Mouse (Mus musculus) forebrain, embryonic 10.5 days (tissue): ENCODE data around the gene Rxra. TPM values are rescaled to one million over a fixed set of nuclear protein-coding genes. Genes with fewer than 3 reads are reported as not detected.

Experiments
- DNase-seq: peaks from one replicate; pipeline ENCODE4 v3.0.0-alpha.2; 2017; ENCODE audit warnings: low spot score; ENCODE audit errors: extremely low spot score
- H3K27ac ChIP-seq: fragments of 300-500 bp; sonication (generic); 2 replicates; pipeline ENCODE4 v1.5.1; 2016; ENCODE audit warnings: mild to moderate bottlenecking
- H3K27me3 ChIP-seq: fragments of 300-500 bp; sonication (generic); 2 replicates; pipeline ENCODE4 v1.6.1; 2016; ENCODE audit warnings: mild to moderate bottlenecking; ENCODE audit not compliant: poor library complexity, severe bottlenecking
- H3K36me3 ChIP-seq: fragments of 300-500 bp; sonication (generic); replicated peaks from 2 replicates; pipeline ENCODE4 v1.6.1; 2016; ENCODE audit warnings: mild to moderate bottlenecking, moderate library complexity
- H3K4me1 ChIP-seq: fragments of 300-500 bp; sonication (generic); 2 replicates; pipeline ENCODE4 v1.6.1; 2016
- H3K4me3 ChIP-seq: fragments of 300-500 bp; sonication (generic); 2 replicates; pipeline ENCODE4 v1.5.1; 2016; ENCODE audit warnings: mild to moderate bottlenecking, moderate library complexity
- H3K9me3 ChIP-seq: fragments of 300-500 bp; sonication (generic); 2 replicates; pipeline ENCODE4 v1.6.1; 2016; ENCODE audit warnings: mild to moderate bottlenecking, moderate library complexity
- WGBS: fragments of 180-500 bp; shearing (Covaris S2); methylation state at CpG from one replicate; pipeline ENCODE4 v1.1.7; 2016; 5-methylcytosine and 5-hydroxymethylcytosine counted together
- polyA plus RNA-seq: library from polyadenylated mRNA; unstranded; fragments of >200 nt; fragmentation: Nextera tagmentation; extraction: Ambion mirVana; gene quantifications from 2 replicates; pipeline ENCODE4 v1.2.1, GENCODE M21; 2016

The Rxra gene
- polyA plus RNA-seq, 1 experiment from 2014 or later = 7.8 TPM

- 90% methylated on average over 9 of the region's 9 CpGs for WGBS
- no peak overlapping the region for H3K27ac ChIP-seq
- no peak for DNase-seq
- no peaks in the 10 kb centered on the region for H3K27me3 ChIP-seq
- H3K4me3 ChIP-seq = no peak overlapping the region
- H3K4me1 ChIP-seq = peaks cover 3% of the 10 kb centered on the region
- H3K9me3 ChIP-seq = no peaks in the 10 kb centered on the region
- H3K36me3 ChIP-seq = no peaks in the 10 kb centered on the region
Observed at GRCm38 (mm10) chr2:27779291-27779866, 103.1 kb downstream of the Rxra start.

- Histone ChIP-seq H3K36me3 (no peaks in the 10 kb centered on the region), H3K27ac (no peak overlapping the region), H3K4me1 (no peaks in the 10 kb centered on the region), H3K9me3 (no peaks in the 10 kb centered on the region), H3K27me3 (no peaks in the 10 kb centered on the region), H3K4me3 (no peak overlapping the region)
- DNase-seq = no peak
- 93% methylated on average over 7 of the region's 7 CpGs for WGBS
Observed at GRCm38 (mm10) chr2:27780162-27780561, 103.9 kb downstream of the Rxra start.

DNA sequence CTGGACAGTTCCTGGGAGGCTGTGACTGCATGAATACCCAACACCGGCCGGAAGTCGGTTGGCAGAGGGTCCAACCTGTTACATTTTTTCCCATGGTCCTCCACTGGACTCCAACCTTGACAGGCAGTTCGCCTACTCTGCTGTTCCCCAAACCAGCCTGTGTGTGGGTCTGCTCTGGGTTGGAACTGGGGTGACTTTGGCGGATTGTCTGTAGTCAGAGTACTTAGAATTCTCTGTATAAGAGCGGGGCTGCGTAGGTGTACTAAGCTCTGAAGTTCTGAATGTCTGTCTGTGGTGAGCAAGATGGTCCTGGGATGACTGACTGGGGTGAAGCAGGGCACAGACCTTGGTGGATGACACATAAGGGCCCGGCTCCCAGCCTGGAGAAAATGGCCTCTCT, 109.1 kb downstream of the Rxra start:
- no peaks in the 10 kb centered on the region for H3K9me3 ChIP-seq
- no peaks in the 10 kb centered on the region for H3K27me3 ChIP-seq
- no peak overlapping the region for H3K4me3 ChIP-seq
- no peaks in the 10 kb centered on the region for H3K36me3 ChIP-seq
- DNase-seq = no peak
- no peak overlapping the region for H3K27ac ChIP-seq
- WGBS = 89% methylated on average over 8 of the region's 8 CpGs
- no peaks in the 10 kb centered on the region for H3K4me1 ChIP-seq

- WGBS = 93% methylated on average over 6 of the region's 6 CpGs
- Histone ChIP-seq H3K9me3 (no peaks in the 10 kb centered on the region), H3K36me3 (no peaks in the 10 kb centered on the region), H3K27ac (no peak overlapping the region), H3K4me3 (no peak overlapping the region), H3K4me1 (no peaks in the 10 kb centered on the region), H3K27me3 (no peaks in the 10 kb centered on the region)
- DNase-seq = no peak
Observed at GRCm38 (mm10) chr2:27785973-27786417, 109.8 kb downstream of the Rxra start.

DNA sequence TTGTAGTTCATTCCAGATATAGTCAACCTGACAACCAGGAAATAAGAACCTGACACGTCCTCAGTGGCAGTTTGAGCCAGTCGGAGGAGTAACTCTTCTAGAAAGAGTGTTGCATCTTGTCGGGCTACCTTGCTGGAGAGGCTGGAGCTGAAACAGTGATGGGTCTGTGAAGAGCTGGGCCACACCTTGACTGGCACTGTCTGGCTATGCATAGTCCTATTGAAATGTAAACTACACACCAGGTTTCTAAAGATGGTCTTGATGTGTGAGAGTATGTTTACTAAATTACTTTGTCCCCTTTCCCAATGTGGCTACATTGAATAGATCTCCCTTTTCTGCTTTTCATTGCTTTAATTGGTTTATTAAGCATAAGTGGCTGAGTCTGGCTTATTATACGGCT, 115.3 kb downstream of the Rxra start:
- Histone ChIP-seq H3K27ac (no peak overlapping the region), H3K27me3 (no peaks in the 10 kb centered on the region), H3K9me3 (no peaks in the 10 kb centered on the region), H3K36me3 (no peaks in the 10 kb centered on the region), H3K4me3 (no peak overlapping the region), H3K4me1 (no peaks in the 10 kb centered on the region)
- DNase-seq = no peak
- 85% methylated on average over 4 of the region's 4 CpGs for WGBS

GRCm38 (mm10) chr2:27799018-27799417, 122.8 kb downstream of the Rxra start:
- H3K27ac ChIP-seq = no peak overlapping the region
- no peaks in the 10 kb centered on the region for H3K36me3 ChIP-seq
- H3K4me1 ChIP-seq = peaks cover 5% of the 10 kb centered on the region
- no peak overlapping the region for H3K4me3 ChIP-seq
- no peaks in the 10 kb centered on the region for H3K27me3 ChIP-seq
- DNase-seq = no peak
- 89% methylated on average over 4 of the region's 4 CpGs for WGBS
- no peaks in the 10 kb centered on the region for H3K9me3 ChIP-seq

DNA sequence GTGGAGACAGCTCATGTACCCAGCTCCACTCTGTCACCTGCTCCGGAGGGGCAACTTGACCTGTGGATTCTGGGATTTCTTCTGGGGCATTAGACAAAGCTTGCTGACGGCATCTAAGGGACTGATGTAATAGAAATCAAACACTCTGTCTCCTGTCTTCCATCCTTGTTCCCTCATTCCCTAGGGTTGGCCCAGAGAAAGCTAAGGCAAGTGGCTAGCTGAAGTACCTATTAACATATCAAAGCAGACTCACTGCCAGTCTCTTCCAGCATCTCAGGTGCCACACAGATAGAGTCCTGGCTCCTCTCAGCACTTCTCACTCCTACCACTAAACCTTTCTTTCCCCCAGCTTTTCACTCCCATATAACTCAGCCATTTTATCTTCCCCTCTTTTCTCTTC, 124.8 kb downstream of the Rxra start:
- Histone ChIP-seq H3K27ac (no peak overlapping the region), H3K4me3 (no peak overlapping the region), H3K4me1 (peaks cover 5% of the 10 kb centered on the region), H3K36me3 (no peaks in the 10 kb centered on the region), H3K27me3 (no peaks in the 10 kb centered on the region), H3K9me3 (no peaks in the 10 kb centered on the region)
- 80% methylated on average over 2 of the region's 2 CpGs for WGBS
- DNase-seq = no peak

- 60% methylated on average over 9 of the region's 9 CpGs for WGBS
- DNase-seq = no peak
- Histone ChIP-seq H3K4me1 (peaks cover 5% of the 10 kb centered on the region), H3K4me3 (no peak overlapping the region), H3K27ac (no peak overlapping the region), H3K36me3 (no peaks in the 10 kb centered on the region), H3K9me3 (no peaks in the 10 kb centered on the region), H3K27me3 (no peaks in the 10 kb centered on the region)
Observed at GRCm38 (mm10) chr2:27802493-27802892, 126.3 kb downstream of the Rxra start.

DNA sequence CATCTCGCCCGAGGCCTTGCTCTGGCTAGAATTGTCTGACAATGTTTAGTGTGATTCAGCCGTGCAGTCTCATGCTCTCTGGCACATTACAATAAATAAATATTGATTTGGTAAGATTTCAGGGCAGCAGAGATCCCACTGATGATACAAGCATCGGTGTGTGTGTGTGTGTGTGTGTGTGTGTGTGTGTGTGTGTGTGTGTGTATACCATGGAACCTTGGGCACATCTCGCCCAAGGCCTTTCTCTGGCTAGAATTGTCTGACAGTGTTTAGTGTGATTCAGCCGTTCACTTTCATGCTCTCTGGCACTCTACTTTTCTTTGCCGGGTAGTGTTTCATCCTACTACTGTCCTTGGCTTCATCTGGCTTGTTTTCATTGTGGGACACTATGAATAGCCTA, 130.5 kb downstream of the Rxra start:
- Histone ChIP-seq H3K9me3 (no peaks in the 10 kb centered on the region), H3K4me1 (peaks cover 5% of the 10 kb centered on the region), H3K27ac (no peak overlapping the region), H3K36me3 (no peaks in the 10 kb centered on the region), H3K4me3 (no peak overlapping the region), H3K27me3 (no peaks in the 10 kb centered on the region)
- no peak for DNase-seq
- 88% methylated on average over 7 of the region's 7 CpGs for WGBS

DNA sequence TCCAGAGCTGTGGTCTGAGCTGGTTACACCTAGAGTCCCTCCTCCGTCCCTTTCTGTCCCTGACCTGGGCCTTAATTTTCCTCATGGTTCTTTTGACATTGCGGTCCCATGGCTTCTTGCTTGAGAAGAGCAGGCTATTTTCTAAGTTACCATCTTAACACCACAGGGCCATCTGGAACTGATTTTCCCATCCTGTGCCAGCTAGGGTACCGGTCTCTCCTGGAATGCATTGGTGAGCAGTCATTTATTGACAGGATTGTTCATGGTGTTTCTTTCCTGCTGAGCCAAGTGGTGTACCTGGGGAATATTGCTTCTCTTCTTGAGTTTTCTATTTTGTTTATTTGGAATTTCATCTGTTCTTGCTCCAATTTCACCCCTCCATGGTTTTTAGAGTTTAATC, 131.4 kb downstream of the Rxra start:
- Histone ChIP-seq H3K4me3 (no peak overlapping the region), H3K27ac (no peak overlapping the region), H3K36me3 (no peaks in the 10 kb centered on the region), H3K9me3 (no peaks in the 10 kb centered on the region), H3K4me1 (peaks cover 1% of the 10 kb centered on the region), H3K27me3 (no peaks in the 10 kb centered on the region)
- 87% methylated on average over 3 of the region's 3 CpGs for WGBS
- DNase-seq = no peak

DNA sequence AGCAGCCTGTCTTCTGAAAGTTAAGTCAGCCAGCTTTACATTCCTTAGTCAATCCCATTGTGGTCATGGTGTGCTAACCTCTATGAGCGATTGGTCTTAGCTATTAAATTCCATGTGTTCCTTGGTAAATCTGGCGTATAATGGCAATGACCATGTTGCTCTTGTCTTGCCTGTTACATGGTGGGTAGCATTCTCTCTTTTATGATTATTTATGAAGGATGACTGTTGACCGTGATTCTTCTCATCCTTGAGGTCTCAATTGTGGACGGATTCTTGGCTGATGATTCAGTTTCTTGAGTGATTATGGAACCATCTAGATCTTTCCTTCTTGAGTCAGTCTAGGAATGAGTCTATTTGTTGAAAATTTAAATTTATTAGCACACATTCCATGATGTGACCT, 133.7 kb downstream of the Rxra start:
- Histone ChIP-seq H3K27me3 (no peaks in the 10 kb centered on the region), H3K36me3 (no peaks in the 10 kb centered on the region), H3K4me1 (peaks cover 8% of the 10 kb centered on the region), H3K9me3 (no peaks in the 10 kb centered on the region), H3K4me3 (no peak overlapping the region), H3K27ac (no peak overlapping the region)
- DNase-seq = no peak
- WGBS = 95% methylated on average over 4 of the region's 4 CpGs

Other genes with a start within 250 kb of the Rxra start
- gene Vav2, start 249.4 kb upstream of the Rxra start, polyA plus RNA-seq = 11.5 and 11.8 TPM in 2 replicates
- gene Brd3os, start 234.1 kb upstream of the Rxra start, polyA plus RNA-seq = 10.2 and 11.0 TPM in 2 replicates
- gene Brd3, start 168.8 kb upstream of the Rxra start, polyA plus RNA-seq = 152 and 160 TPM in 2 replicates
- 88.6 and 89.0 TPM in 2 replicates for gene Wdr5, start 161.3 kb upstream of the Rxra start, polyA plus RNA-seq
- gene Col5a1, start 210.0 kb downstream of the Rxra start, polyA plus RNA-seq = 11.0 and 11.1 TPM in 2 replicates